Mouse (Mus musculus) T-helper 1 cell (primary cell): ENCODE measurements around the gene Nup205.
"Not testable (repeated sequence)": the region's sequence is repeated elsewhere in the genome, so short reads cannot be mapped to it uniquely, and the experiment has no call there.

Experiments
- in situ Hi-C: fragments of 300-600 bp; cut with MboI, MseI; formaldehyde crosslinking; loops from one replicate; pipeline ENCODE4 v1.15.1; 2025; ENCODE audit warnings: high pct_unique_total_duplicates

Gene Nup205

DNA sequence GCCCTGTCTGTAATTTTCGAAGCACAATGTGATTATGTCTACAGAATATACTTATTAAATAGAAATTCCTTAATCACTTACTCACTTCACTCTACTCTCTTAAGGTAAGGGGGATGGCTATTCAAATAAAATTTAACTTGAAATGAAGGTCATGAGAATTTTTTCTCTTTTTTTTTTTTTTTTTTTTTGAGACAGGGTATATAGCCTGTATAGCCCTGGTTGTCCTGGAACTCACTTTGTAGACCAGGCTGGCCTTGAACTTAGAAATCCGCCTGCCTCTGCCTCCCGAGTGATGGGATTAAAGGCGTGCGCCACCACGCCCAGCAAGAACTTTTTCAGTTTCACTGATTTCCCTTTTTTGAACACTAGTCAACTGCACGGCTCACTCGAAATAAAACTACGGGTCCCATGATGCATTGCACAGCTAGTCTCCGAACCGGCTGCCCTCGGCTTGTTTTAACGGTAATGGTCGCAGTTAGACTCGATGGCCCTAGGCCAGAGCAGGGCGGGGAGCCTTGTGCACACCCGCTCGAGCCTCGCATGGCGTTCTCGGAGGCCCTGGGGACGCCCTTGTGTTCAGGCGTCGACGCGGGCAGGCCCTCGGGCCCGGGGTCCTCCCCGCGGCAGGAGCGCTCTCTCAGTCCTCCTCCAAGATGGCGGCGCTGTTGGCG lies at the start of gene Nup205:
Nup205 (plus strand) TSS at position 443 of the 671 bp plus-strand sequence.
- in situ Hi-C loops = no loop called here

DNA sequence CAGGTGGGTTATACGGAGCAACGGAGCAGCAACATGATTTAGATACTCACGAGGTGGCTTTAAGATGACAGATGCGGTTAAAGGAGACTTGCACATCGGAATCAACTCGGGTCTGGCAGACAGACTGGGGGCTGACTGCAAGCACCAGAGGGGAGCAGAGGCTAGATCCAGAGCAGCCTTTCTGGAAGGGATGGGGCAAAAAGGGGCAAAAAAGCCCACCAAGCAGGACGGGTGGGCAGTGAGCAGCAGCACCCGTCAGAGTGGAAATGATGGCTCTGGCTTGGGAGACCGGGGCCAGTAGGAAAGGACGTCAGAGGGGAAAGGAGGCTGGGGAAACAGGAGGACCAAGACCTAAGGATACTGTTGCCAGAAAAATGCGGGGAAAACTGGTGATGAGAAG lies 44.4 kb upstream of the Nup205 start:
- in situ Hi-C loops = no loop called here

DNA sequence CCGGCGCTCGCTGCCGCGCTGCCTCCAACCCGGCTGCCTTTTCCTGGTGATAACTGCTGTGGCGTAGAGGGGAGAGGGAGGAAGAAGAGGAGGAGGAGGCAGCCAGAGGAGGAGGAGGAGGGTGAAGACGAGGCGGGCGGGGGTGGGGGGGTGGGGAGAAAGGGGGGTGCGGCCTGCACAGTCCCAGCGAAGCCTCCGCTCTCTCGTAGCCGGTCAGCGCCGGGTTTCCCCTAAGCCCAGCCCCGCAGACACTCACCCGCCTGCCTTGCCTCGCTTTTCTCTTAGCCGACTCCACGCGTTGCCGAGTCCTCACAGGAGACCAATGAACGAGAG lies 44.0 kb upstream of the Nup205 start:
- in situ Hi-C loops = no loop called here

DNA sequence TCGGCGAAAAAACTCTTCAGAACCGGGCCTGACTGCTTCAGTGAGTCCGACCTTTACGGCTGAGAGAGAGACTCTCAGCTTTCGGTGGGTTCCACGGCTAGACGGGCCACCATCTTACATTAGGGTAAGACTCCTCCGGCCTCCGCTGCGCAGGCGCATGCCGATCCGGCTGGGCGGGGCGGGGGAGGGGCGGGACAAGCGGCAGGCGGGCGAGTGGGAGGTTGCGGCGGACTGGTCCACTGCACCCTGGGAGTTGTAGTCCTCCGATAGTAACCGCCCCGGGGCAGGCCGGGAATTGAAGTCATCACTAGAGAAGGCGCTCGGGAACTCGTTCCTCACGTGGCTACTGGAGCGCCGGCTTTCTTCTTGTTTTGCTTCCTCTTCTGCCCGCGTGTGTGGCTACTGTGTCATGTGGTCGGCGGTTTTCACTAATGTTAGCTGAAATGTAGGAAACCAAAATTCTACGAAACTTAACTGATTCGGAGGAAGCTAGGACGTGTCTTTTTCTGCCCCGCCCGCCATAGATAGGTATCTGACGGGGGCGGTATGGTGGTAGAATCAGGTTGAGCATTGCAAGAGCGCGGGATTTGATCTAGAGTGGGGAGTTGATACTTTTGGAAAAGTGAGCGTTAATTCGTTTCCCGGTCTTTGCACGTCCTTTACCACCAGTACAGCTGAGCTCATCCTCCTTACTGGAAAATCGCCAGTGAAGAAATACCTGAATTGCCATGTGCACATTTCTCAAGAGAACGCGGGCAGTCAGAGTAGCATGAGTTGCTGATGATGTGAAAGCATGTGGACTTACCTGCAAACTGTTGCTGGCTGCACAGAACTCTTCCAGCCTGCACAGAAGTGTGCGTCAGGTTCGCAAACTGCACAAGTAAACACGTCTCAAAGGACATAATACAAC lies 43.4 kb upstream of the Nup205 start, which contains the start of gene Cnot4:
Cnot4 (minus strand) TSS at position 146 of the 910 bp plus-strand sequence.
- in situ Hi-C loops = no loop called here

DNA sequence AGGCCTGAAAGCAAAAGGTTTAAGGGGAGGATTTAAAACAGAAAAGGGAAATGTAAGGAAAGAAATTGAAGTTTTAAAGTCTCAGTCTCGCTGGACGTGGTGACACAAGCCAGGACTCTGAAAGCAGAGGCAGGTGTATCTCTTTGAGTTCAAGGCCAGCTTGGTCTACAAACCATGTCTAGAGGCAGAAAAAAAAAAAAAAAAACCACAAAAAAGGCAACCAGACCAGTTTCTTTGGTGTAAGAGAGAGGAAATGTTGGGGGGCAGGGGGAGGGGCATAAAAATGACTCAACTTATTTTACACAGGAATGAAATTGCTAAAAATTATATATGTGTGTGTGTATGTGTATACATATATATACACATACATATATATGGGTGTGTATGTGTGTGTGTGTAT lies 42.4 kb upstream of the Nup205 start:
- in situ Hi-C loops = loop anchor here (5.0 kb wide), 1 partner anchor 37 kb away; no protein-coding TSS in a partner anchor

DNA sequence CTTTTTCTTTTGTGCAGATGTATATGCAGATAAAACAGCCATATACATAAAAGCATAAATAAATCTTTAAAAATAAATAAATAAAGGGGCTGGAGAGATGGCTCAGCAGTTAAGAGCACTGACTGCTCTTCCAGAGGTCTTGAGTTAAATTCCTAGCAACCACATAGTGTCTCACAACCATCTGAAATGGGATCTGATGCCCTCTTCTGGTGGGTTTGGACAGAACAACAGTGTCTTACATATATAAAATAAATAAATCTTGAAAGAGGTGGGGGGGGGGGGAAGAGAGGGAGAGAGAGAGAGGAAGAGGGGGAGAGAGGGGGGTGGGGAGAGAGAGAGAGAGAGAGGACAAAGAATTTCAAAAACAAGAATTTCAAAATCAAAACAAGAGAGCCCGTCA lies 36.9 kb upstream of the Nup205 start:
- in situ Hi-C loops = loop anchor here (10.0 kb wide), 1 partner anchor 394 kb away; the partner anchor contains the start of gene Mtpn

DNA sequence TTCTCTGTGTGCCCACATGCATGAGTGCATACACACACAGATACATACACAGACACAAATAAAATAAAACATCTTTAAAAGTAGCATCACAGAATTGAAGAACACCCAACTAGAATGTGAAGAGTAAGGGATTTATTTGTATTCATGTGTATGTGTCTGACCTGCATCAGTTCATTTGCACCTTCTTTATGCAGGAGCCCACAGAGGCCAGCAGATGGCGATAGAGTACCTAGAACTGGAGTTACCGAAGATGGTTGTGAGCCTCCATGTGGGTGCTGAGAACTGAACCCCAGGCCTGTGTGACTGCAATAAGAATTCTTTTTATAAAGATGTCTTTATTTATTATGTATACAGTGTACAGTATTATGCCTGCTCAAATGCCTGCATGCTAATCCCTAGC lies 31.7 kb upstream of the Nup205 start:
- in situ Hi-C loops = loop anchor here (10.0 kb wide), 1 partner anchor 389 kb away; the partner anchor contains the start of gene Mtpn

DNA sequence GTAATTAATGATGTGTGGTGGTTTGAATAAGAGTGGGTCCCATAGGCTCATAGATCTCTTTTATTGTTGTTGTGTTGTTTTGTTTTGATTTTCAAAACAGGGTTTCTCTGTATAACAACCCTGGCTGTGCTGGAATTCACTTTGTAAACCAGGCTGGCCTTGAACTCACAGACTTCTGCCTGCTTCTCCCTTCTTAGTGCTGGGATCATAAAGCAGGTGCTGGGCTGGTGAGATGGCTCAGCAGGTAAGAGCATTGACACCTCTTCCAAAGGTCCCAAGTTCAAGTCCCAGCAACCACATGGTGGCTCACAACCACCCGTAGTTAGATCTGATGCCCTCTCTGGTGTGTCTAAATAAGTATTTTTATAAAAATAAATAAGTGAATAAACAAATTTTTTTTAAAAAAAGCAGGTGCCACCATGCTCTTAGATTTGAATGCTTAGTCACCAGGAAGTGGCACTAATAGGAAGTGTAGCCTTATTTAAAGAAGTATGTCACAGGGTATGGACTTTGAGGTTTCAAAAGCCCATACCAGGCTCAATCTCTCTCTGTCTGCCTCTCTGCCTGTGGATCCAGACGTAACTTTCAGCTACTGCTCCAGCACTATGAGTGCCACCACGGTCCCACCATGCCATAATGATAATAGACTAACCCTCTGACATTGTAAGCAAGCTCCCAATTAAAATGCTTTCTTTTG lies 29.3 kb upstream of the Nup205 start:
- in situ Hi-C loops = loop anchor here (10.0 kb wide), 1 partner anchor 387 kb away; the partner anchor contains the start of gene Mtpn

DNA sequence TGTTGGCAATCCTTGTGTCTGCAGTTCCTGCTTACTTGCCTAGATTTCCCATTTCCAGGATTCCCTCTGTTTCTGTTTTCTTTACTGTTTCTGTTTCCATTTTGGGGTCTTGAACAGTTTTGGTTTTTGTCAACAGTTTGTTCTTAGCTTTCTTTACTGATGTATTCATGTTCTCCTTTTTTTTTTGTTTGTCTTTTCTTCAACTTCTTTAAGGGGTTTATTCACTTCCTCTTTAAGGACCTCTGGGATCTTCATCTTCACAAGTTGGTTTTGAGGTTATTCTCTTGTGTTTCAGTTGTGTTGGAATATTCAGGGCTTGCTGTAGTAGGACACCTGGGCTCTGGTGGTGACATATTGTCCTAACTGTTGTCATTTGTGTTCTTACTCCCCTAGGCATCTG lies 22.7 kb upstream of the Nup205 start:
- in situ Hi-C loops = no loop called here

DNA sequence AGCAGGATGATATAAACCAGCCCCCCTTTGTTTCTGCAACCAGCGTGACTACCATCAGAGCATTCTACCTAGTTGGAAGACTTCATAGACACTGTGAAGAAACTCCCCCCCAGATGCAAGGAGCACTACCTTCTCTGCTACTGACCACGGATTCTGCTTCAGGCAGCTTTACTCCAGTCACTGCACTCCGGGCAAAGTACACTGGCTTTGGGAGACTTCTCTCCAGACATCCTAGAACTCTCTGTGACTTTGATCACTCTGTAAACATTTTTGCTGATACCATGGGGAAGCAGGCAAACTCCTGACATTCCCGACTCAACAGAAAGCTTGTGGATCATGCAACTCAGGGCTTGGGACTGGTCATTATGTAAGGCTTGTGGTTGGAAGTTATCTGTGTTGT lies 8.0 kb upstream of the Nup205 start:
- in situ Hi-C loops = no loop called here

DNA sequence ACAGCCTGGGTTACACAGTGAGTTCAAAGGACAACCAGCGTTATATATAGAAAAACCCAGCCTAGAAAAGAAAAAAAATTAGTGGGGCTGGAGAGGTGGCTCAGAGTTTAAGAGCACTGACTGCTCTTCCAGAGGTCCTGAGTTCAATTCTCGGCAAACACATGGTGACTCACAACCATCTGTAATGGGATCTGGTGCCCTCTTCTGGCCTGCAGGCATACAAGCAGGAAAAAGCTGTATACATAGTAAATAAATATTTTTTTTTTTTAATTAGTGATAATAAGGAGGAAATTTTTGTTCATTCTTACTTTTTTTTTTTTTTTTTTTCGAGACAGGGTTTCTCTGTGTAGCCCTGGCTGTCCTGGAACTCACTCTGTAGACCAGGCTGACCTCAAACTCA lies 5.2 kb upstream of the Nup205 start:
- in situ Hi-C loops = loop anchor here (5.0 kb wide), 1 partner anchor 35 kb away; no protein-coding TSS in a partner anchor

DNA sequence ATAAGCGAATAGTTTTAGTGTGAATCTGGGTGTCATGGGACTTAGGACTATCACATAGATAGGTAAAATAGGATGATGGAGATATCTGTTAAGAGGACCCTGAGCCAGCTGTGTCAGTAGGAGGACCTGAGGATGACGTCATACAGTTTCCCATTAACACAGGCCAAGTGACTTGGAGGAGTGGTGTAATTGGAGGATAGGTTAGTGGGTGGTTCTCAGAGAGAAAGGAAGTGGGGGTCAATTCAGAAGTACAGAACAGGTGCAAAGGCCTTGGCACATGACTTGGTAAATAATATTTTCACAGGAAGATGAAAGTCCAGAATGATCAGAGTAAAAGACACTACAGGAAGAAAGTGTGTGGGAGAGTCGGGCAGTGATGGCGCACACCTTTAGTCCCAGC lies 4.0 kb upstream of the Nup205 start:
- in situ Hi-C loops = loop anchor here (5.0 kb wide), 1 partner anchor 36 kb away; no protein-coding TSS in a partner anchor

DNA sequence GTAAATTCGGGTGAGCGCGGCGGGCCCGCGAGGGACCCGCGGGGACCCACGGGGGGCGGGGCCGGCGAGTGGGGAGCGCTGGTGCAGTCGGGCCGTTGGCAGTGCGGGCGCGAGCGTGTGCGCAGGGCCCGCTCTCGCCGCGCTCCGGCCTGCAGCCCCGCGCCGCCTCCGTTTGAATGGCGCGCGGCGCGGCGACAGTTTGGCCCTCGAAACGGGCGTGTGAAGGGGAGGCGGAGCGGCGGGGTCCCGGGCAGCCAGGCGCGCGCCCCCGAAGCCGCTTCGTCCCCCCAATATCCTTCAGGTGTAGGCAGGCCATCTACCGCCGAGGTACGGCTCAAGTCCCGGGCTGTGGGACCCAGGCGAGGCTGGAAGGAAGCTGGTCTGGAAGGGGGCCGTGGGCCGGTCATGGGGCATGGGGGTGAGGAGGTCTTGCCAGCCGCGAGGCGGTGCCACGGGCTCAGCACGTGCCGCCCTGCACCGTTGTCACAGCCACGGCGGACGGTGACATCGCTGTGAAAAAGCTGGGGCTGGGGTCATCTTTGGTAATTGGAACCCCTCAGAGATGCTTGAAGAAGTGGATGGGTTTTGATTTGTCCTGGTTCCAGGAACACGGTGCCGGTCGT lies 540 bp downstream of the Nup205 start:
- in situ Hi-C loops = no loop called here

DNA sequence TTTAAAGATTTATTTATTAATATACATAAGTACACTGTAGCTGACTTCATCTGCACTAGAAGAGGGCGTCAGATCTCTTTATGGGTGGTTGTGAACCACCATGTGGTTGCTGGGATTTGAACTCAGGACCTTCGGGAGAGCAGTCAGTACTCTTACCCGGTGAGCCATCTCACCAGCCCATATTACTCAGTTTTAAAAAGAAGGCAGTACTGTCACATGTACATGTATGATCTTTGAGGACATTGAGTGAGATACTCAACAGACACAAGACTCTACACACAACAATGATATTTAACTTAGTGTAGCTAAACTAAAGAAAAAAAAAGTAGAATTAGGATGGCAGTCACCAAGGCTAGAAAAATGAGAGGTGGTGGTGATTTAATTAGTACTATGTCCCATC lies 2.1 kb downstream of the Nup205 start:
- in situ Hi-C loops = not testable (repeated sequence)

DNA sequence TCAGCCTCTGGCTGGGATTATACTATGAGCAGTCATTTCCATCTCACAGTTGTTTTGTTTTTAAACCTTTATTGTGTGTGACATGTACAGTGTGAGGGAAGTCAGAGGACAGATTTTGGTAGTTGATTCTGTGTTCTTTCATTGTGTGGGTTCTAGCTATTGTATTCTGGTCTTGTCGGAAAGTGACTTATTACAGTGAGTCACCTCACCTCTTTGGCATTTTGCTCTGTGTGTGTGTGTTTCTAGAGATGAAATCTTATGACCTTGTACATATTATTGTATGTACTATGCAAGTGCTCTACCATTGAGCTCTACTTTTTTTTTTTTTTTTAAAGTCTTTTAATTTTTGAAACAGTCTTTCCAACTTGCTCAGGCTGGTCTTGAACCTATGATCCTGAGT lies 7.6 kb downstream of the Nup205 start:
- in situ Hi-C loops = no loop called here

DNA sequence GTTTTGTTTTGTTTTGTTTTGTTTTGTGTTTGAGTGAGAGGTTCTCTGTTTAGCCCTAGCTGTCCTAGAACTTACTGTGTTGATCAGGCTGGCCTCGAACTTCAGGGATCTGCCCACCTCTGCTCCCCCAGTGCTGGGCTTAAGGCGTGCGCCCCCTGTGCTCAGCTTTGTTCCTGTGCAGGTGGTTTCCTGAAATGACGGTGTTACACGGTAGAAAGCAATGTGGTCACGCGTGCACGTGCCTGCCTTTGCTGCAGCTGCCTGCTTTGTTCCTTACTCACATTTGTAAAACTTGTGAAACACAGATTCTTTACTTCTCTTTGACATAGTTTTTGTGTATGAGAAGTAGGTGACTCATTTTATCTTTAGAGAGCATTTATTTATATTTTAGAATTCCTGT lies 14.0 kb downstream of the Nup205 start:
- in situ Hi-C loops = no loop called here

DNA sequence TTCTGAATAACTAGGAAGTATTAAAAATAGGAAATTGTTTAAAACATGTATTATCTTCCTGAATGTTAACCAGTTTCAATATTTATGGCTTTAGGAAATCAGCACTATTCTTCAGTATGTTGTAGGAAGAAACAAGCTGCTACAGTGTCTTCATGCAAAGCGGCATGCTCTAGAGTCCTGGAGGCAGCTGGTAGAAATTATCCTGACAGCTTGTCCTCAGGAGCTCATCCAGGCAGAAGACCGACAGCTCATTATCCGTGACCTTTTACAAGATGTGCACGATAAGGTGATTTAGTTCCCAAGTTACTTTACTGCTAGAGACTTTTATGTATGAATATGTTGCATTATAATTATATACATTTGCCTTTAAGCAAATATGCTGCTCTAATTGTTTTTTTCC lies 48.5 kb downstream of the Nup205 start:
- in situ Hi-C loops = no loop called here

DNA sequence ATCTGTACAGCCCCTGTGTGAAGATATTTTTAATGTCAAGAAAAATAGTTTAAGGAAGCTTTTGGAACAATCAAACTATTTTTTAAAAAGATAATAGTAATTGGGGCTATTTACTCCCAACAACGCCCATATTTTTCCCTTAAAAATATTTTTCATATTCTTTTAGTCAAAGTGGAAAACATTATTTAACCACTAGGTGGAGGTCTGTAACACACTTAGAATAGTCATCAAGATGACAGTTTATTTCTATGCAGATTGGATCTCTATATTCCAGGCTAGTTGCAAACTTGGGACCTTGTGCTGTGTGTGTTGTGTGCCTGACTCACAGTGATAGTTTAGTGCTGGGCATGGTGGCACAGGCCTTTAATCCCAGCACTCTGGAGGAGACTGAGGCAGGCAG lies 52.2 kb downstream of the Nup205 start:
- in situ Hi-C loops = no loop called here

DNA sequence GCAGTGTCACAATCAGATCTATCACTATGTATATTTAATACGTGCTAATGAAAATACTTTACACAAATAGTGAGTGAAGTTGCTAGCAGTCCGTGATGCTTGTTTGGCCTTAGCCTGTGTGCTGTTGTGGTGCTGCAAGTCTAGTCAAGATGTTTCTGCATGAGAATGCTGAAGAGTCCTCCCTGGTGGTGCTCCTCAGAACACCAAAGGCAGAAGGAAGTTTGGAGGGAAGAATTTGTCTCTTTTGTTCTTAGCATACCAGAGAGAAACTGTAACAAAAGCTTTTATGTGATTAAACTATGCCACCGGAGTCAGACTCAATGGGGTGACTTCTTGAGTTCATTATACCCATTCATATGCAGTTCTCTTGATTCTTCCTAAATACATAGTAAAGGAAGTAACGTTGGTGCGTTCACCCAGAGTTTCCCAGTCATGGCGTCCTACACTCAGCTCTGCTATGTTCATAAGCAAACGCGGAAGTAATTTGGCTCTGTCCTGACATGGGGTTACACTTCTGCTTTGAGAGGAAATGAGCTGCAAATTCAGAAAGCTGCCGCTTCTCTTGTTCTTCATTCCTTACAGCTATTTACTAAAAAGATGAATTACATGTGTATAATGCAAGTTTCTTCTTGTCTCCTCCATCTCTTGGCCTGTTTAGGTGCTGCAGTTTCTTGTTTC lies 59.0 kb downstream of the Nup205 start:
- in situ Hi-C loops = no loop called here

DNA sequence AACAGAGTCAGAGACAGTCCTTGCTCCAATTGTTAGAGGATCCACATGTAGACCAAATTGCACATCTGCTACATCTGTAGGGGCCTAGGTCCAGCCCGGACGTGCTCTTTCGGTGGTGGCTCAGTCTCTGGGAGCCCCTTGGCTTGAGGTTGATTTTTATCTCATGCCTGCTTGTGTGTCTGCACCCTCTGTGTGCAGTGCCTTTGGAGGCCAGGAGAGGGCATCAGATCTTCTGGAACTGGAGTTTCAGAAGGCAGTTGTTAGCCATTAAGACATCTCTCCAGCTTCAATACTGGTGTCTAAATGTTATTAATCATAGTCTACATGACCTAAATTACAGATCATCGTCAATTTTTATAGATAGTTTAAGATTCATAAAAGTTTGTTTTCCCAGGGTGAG lies 66.0 kb downstream of the Nup205 start:
- in situ Hi-C loops = loop anchor here (5.0 kb wide), 1 partner anchor 36 kb away; no protein-coding TSS in a partner anchor

DNA sequence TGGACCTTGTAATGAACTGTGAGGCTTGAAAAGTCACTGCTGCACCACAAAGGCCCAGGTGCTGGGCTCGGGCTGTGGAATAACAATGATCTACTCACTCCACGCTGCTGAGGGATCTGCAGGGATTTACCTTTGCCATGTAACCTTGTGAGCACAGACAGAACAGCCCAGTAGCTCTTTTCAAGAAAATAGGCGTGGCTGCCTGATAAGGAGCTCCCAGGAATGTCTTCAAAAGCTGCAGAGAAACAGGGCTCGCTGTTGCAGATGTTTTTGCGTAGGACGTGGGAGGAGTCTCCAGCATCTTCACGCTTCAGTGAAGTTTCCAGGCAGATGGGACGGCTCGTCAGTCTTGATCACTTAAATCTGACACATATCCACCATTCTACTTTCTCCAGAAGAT lies 66.8 kb downstream of the Nup205 start:
- in situ Hi-C loops = loop anchor here (5.0 kb wide), 1 partner anchor 37 kb away; no protein-coding TSS in a partner anchor
